Mouse (Mus musculus) embryonic facial prominence, embryonic 13.5 days (tissue): ENCODE data around the gene Mrpl35. TPM values are rescaled to one million over a fixed set of nuclear protein-coding genes. Genes with fewer than 3 reads are reported as not detected.

Source experiments
- ATAC-seq: fragments of 200-750 bp; cut with Nextera tagmentation; 2 replicates; pipeline ENCODE4 v1.8.0; 2017; ENCODE audit warnings: low read depth; ENCODE audit not compliant: insufficient number of reproducible peaks, insufficient read depth, low FRiP score, low TSS enrichment
- H3K27ac ChIP-seq: fragments of 300-500 bp; sonication (generic); 2 replicates; pipeline ENCODE4 v1.5.1; 2015; ENCODE audit warnings: moderate library complexity, mild to moderate bottlenecking, inconsistent platforms
- H3K27me3 ChIP-seq: fragments of 300-500 bp; sonication (generic); 2 replicates; pipeline ENCODE4 v1.6.1; 2015; ENCODE audit warnings: mild to moderate bottlenecking, inconsistent platforms
- H3K36me3 ChIP-seq: fragments of 300-500 bp; sonication (generic); 2 replicates; pipeline ENCODE4 v1.6.1; 2015; ENCODE audit warnings: mild to moderate bottlenecking, inconsistent platforms
- H3K4me1 ChIP-seq: fragments of 300-500 bp; sonication (generic); 2 replicates; pipeline ENCODE4 v1.6.1; 2015; ENCODE audit warnings: inconsistent platforms
- H3K4me2 ChIP-seq: fragments of 300-500 bp; sonication (generic); 2 replicates; pipeline ENCODE4 v1.6.1; 2015; ENCODE audit warnings: moderate library complexity, mild to moderate bottlenecking, inconsistent platforms
- H3K4me3 ChIP-seq: fragments of 300-500 bp; sonication (generic); 2 replicates; pipeline ENCODE4 v1.5.1; 2015; ENCODE audit warnings: mild to moderate bottlenecking, inconsistent platforms
- H3K9ac ChIP-seq: fragments of 300-500 bp; sonication (generic); 2 replicates; pipeline ENCODE4 v1.6.1; 2015; ENCODE audit warnings: mild to moderate bottlenecking, inconsistent platforms
- H3K9me3 ChIP-seq: fragments of 300-500 bp; sonication (generic); 2 replicates; pipeline ENCODE4 v1.6.1; 2016; ENCODE audit warnings: inconsistent platforms
- WGBS: fragments of 180-500 bp; shearing (Covaris S2); methylation state at CpG from one replicate; pipeline ENCODE4 v1.1.7; 2015; ENCODE audit warnings: mixed read lengths; 5-methylcytosine and 5-hydroxymethylcytosine counted together
- polyA plus RNA-seq: library from polyadenylated mRNA; unstranded; fragments of >200 nt; fragmentation: Nextera tagmentation; extraction: Ambion mirVana; gene quantifications from 2 replicates; pipeline ENCODE4 v1.2.1, GENCODE M21; 2015

Gene Mrpl35
- polyA plus RNA-seq, 1 experiment from 2014 or later, result 59.3 TPM

GRCm38 (mm10) chr6:71823488-71823887 is 3.3 kb downstream of the Mrpl35 start:
- peak; percentile 87 for ATAC-seq
- Histone ChIP-seq H3K27ac (peak overlapping the region; percentile 48), H3K4me2 (peak overlapping the region; percentile 76), H3K27me3 (no peaks in the 10 kb centered on the region), H3K9ac (peak overlapping the region; percentile 74), H3K36me3 (peaks cover 2% of the 10 kb centered on the region), H3K4me1 (peaks cover 11% of the 10 kb centered on the region), H3K9me3 (no peaks in the 10 kb centered on the region), H3K4me3 (peak overlapping the region; percentile 68)
- under 1% methylated on average over 19 of the region's 19 CpGs for WGBS

GRCm38 (mm10) chr6:71823085-71823484 is 3.7 kb downstream of the Mrpl35 start:
- H3K4me2 ChIP-seq, result peak overlapping the region; percentile 76
- H3K27ac ChIP-seq, result peak overlapping the region; percentile 48
- WGBS, result 2% methylated on average over 7 of the region's 7 CpGs
- H3K4me3 ChIP-seq, result peak overlapping the region; percentile 68
- no peak for ATAC-seq
- H3K9me3 ChIP-seq, result no peaks in the 10 kb centered on the region
- peaks cover 6% of the 10 kb centered on the region for H3K36me3 ChIP-seq
- H3K27me3 ChIP-seq, result no peaks in the 10 kb centered on the region
- H3K9ac ChIP-seq, result peak overlapping the region; percentile 74
- H3K4me1 ChIP-seq, result peaks cover 11% of the 10 kb centered on the region

- Histone ChIP-seq H3K4me2 (no peak overlapping the region), H3K36me3 (peaks cover 38% of the 10 kb centered on the region), H3K9ac (no peak overlapping the region), H3K4me1 (peaks cover 11% of the 10 kb centered on the region), H3K27me3 (no peaks in the 10 kb centered on the region), H3K27ac (no peak overlapping the region), H3K4me3 (no peak overlapping the region), H3K9me3 (no peaks in the 10 kb centered on the region)
- 86% methylated on average over 5 of the region's 5 CpGs for whole genome bisulfite sequencing
- no peak for ATAC-seq
These were observed 6.9 kb downstream of the Mrpl35 start for GRCm38 (mm10) chr6:71819764-71820292.

DNA sequence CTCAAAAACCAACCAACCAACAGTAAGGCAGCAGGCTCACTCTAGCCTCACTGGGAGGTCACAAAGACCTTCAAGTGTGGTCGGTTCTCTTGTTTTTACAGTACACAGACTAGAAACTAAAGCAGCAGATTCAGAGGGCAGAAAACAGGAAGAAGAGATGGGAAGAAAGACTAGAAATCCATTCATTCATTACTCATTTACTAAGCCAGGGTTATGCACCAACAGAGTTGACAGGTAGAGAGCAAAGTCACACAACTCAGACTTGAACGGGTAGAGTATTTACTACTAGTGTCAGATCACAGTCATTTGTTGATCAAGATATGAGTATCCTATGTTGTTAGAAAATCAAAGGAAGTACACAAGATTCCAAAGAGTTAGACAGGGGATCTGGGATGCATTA is 13.9 kb downstream of the Mrpl35 start:
- 83% methylated on average over 2 of the region's 2 CpGs for WGBS
- H3K4me3 ChIP-seq, result no peak overlapping the region
- no peak overlapping the region for H3K4me2 ChIP-seq
- no peak for ATAC-seq
- H3K27me3 ChIP-seq, result no peaks in the 10 kb centered on the region
- H3K9me3 ChIP-seq, result no peaks in the 10 kb centered on the region
- peaks cover 72% of the 10 kb centered on the region for H3K36me3 ChIP-seq
- H3K4me1 ChIP-seq, result no peaks in the 10 kb centered on the region
- no peak overlapping the region for H3K9ac ChIP-seq
- H3K27ac ChIP-seq, result no peak overlapping the region

DNA sequence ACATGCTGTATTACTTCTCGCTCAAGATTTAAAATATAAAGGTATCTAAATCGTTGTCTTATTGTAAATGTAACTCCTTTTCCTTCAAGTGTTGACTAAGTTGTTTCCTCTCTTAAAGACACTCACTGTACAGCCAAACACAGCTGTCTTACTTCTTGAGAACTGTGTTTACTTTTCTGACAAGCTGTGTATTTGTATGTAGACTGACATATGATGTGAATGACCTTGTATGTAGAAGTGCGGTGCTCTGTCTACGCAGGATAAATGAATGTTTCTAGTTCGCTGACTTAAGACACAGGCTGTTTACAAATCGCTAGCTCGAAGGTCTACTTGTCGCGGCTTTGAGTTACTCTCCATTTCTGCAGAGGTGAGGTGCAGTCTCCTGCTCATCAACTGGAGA is 16.9 kb downstream of the Mrpl35 start:
- H3K27ac ChIP-seq, result no peak overlapping the region
- peaks cover 4% of the 10 kb centered on the region; the same call in 1 of the 2 replicates for H3K27me3 ChIP-seq
- H3K9ac ChIP-seq, result no peak overlapping the region
- no peak overlapping the region for H3K4me3 ChIP-seq
- no peaks in the 10 kb centered on the region for H3K4me1 ChIP-seq
- WGBS, result 95% methylated on average over 9 of the region's 9 CpGs
- H3K9me3 ChIP-seq, result no peaks in the 10 kb centered on the region
- peaks cover 44% of the 10 kb centered on the region for H3K36me3 ChIP-seq
- ATAC-seq, result no peak
- no peak overlapping the region for H3K4me2 ChIP-seq

DNA sequence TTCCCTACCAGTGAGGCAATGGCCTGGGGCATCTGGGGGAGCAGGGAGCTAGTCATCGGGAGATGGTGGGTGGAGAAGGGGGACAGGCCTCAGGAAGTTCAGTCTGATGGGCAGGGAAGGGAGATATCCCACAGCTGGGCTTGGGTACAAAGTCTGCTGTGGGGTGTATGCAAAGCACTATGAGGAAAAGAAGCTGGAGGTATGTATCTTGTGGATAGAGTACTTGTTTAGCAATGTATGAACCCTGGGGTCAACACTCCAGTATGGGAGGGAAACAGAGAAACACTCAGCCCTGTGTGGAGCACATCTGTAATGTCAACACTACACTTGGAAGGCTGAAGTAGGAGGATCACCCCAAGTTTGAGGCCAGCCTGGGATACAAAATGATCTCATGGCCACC is 20.1 kb downstream of the Mrpl35 start:
- 52% methylated on average over 1 of the region's 1 CpGs for WGBS
- Histone ChIP-seq H3K9ac (no peak overlapping the region), H3K4me1 (0 out of 2 replicates have a peak, but pooled peaks cover 2% of the 10 kb centered on the region), H3K4me2 (no peak overlapping the region), H3K27ac (no peak overlapping the region), H3K36me3 (peaks cover 18% of the 10 kb centered on the region), H3K27me3 (peaks cover 6% of the 10 kb centered on the region; the same call in 1 of the 2 replicates), H3K9me3 (no peaks in the 10 kb centered on the region), H3K4me3 (no peak overlapping the region)
- no peak for ATAC-seq

- Histone ChIP-seq H3K9ac (no peak overlapping the region), H3K36me3 (no peaks in the 10 kb centered on the region), H3K4me3 (no peak overlapping the region), H3K4me2 (no peak overlapping the region), H3K27ac (no peak overlapping the region), H3K27me3 (peaks cover 10% of the 10 kb centered on the region; the same call in 1 of the 2 replicates), H3K4me1 (0 out of 2 replicates have a peak, but pooled peaks cover 2% of the 10 kb centered on the region), H3K9me3 (no peaks in the 10 kb centered on the region)
- 24% methylated on average over 12 of the region's 12 CpGs for WGBS
- ATAC-seq, result peak; percentile 82
These were observed 22.5 kb downstream of the Mrpl35 start for GRCm38 (mm10) chr6:71804061-71804829.

GRCm38 (mm10) chr6:71803609-71804008 is 23.2 kb downstream of the Mrpl35 start:
- Histone ChIP-seq H3K9me3 (no peaks in the 10 kb centered on the region), H3K4me1 (0 out of 2 replicates have a peak, but pooled peaks cover 2% of the 10 kb centered on the region), H3K27ac (no peak overlapping the region), H3K4me2 (no peak overlapping the region), H3K9ac (no peak overlapping the region), H3K4me3 (no peak overlapping the region), H3K27me3 (peaks cover 10% of the 10 kb centered on the region; the same call in 1 of the 2 replicates), H3K36me3 (no peaks in the 10 kb centered on the region)
- no peak for ATAC-seq
- WGBS, result 88% methylated on average over 1 of the region's 1 CpGs

DNA sequence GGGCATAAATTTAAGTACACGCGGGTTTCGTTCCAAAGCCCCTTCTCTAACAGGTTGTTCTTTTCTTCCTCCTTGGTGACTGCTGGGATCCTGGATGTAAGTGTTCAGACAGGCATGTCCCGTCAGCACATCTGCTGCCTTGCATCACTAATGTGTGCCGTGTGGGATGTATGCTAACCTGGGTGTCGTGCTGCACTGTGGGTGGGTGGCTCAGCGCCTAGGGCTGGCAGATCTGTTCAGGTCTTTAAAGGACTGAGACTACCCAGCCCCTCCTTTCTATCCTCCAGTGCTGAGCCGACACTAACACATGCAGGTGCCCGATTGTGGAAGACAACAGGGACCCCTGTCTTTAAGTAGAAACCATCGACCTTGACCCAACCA is 25.1 kb downstream of the Mrpl35 start:
- no peak overlapping the region for H3K27ac ChIP-seq
- H3K4me3 ChIP-seq, result no peak overlapping the region
- H3K9ac ChIP-seq, result no peak overlapping the region
- H3K27me3 ChIP-seq, result peaks cover 10% of the 10 kb centered on the region; the same call in 1 of the 2 replicates
- H3K9me3 ChIP-seq, result no peaks in the 10 kb centered on the region
- H3K4me2 ChIP-seq, result no peak overlapping the region
- 77% methylated on average over 10 of the region's 10 CpGs for WGBS
- ATAC-seq, result no peak
- H3K4me1 ChIP-seq, result 0 out of 2 replicates have a peak, but pooled peaks cover 2% of the 10 kb centered on the region
- no peaks in the 10 kb centered on the region for H3K36me3 ChIP-seq

- WGBS, result 59% methylated on average over 7 of the region's 7 CpGs
These were observed 25.6 kb downstream of the Mrpl35 start for GRCm38 (mm10) chr6:71801011-71801713.

DNA sequence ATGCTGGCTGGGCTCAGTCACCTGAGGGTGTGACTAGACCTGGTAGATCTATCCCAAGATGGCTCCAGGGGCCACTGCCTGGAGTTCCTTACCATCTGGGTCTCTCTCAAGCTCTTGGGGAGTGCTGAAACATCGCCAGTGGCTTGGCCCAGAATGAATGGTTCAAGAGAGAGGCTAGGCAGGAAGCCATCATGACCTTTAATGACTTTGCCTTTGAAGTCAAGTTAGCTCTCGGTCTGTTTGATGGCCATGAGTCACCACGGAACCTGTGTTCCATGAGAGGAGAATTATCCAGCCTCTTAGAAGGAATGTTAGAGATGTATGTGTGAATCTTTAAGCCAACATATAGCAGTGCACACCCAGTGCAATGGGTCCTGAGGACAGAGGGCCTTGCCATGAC is 27.4 kb downstream of the Mrpl35 start:
- Histone ChIP-seq H3K9me3 (no peaks in the 10 kb centered on the region), H3K36me3 (no peaks in the 10 kb centered on the region), H3K27ac (no peak overlapping the region), H3K4me1 (0 out of 2 replicates have a peak, but pooled peaks cover 2% of the 10 kb centered on the region), H3K27me3 (0 out of 2 replicates have a peak, but pooled peaks cover 4% of the 10 kb centered on the region), H3K4me2 (no peak overlapping the region), H3K9ac (no peak overlapping the region), H3K4me3 (no peak overlapping the region)
- 72% methylated on average over 3 of the region's 3 CpGs for WGBS
- no peak for ATAC-seq

More at GRCm38 (mm10) chr6:71801011-71801713, 25.6 kb downstream of the Mrpl35 start:
- Histone ChIP-seq H3K27ac (no peak overlapping the region), H3K4me1 (0 out of 2 replicates have a peak, but pooled peaks cover 2% of the 10 kb centered on the region), H3K4me3 (no peak overlapping the region), H3K9me3 (no peaks in the 10 kb centered on the region), H3K4me2 (no peak overlapping the region), H3K9ac (no peak overlapping the region), H3K36me3 (no peaks in the 10 kb centered on the region), H3K27me3 (peaks cover 10% of the 10 kb centered on the region; the same call in 1 of the 2 replicates)
- ATAC-seq, result no peak
